Mouse (Mus musculus) left cerebral cortex, adult 8-10 months (tissue): Measurements from ENCODE around the gene Slc1a5. TPM values are rescaled to one million over a fixed set of nuclear protein-coding genes. Genes with fewer than 3 reads are reported as not detected.

Source experiments
- DNase-seq, 2 experiments: peaks; one replicate each; pipeline ENCODE4 v3.0.0; 2022; ENCODE audit warnings: low spot score in 2 of 2
- total RNA-seq, 4 experiments: library from RNA; stranded (reverse); gene quantifications; 2 replicates each; pipeline ENCODE4 v1.2.4; 2022

Gene Slc1a5
- total RNA-seq, 4 experiments from 2014 or later, result 4.3 to 7.4 (median 7.0) TPM

- DNase-seq, result no peak
Observed at GRCm38 (mm10) chr7:16782555-16783125, 1.5 kb downstream of the Slc1a5 start.

DNA sequence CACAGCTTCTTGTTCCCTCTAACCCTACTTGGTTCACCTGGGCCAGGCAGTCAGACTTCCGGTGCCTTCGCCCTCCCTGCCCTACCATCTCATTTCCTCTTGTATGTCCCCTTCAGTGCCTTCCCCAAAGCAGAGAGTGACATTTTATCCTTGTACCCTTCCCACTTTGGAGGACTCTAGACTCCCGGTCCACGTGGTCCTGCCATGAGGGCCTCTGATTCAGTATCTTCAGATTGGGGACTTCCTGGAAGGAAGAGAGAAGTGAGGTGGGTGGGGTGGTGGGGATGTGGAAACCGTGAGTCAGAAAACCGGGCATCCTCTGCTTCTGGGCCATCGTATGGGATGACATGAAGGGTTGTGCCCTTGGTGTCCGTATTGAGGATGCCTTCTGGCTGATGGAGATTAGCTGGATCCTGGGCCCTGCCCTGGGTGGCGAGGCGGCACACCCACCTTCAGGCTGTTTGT is 2.1 kb downstream of the Slc1a5 start:
- no peak for DNase-seq

DNA sequence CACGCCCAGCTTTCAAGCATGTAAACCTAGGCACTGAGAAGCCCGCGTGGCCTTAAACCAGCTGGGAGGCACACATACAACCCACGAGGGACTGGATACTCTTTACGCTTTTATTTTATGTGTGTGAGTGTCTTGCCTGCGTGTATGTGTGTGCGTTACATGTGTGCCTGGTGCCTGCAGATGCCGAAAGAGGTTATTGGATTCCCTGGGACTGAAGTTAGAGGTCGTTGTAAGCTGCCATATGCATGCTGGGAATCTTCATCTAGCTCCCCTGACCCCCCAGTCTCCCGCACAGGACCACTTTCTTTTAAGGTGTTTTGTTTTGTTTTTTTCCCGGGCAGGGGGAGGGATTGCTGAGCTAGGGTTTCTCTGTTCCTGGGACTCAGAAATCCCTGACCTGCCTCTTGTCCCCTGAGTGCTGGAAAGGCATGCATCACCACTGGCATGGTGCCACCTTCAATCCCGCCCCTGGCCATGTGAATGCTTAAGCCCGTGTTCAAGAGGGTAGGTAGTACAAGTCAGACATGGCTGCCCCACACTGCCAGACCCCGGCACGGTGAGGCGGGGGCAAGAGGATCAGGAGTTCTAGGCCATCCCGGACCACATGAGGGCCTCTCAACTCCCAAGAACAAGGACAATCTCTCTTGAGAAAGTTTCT is 2.7 kb downstream of the Slc1a5 start:
- DNase-seq, result no peak

- DNase-seq, result no peak
Observed at GRCm38 (mm10) chr7:16784498-16784976, 3.4 kb downstream of the Slc1a5 start.

- DNase-seq, result no peak
Observed at GRCm38 (mm10) chr7:16785541-16786083, 4.5 kb downstream of the Slc1a5 start.

GRCm38 (mm10) chr7:16792316-16792715 is 11.2 kb downstream of the Slc1a5 start:
- no peak for DNase-seq

- DNase-seq, result no peak
Observed at GRCm38 (mm10) chr7:16793010-16793725, 12.0 kb downstream of the Slc1a5 start.

DNA sequence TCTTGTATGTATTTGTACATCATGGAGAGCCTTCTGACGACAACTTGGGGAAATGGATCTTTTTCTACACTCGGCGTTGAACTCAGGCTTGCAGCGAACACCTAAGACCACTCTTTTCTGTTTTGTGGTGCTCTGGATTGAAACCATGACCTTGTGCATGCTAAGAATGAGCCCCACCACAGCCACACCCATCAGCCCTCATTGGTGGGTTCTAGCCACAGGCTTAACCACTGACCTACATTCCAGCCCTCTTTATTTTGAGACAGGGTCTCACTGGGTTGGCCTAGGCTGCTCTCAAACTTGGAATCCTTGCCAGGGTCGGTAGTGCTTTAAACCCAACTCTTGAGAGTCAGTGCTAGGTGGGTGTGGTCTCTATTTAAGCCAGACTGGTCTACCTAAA is 13.7 kb downstream of the Slc1a5 start:
- no peak for DNase-seq

GRCm38 (mm10) chr7:16804409-16805028 is 23.4 kb downstream of the Slc1a5 start:
- DNase-seq, result no peak

DNA sequence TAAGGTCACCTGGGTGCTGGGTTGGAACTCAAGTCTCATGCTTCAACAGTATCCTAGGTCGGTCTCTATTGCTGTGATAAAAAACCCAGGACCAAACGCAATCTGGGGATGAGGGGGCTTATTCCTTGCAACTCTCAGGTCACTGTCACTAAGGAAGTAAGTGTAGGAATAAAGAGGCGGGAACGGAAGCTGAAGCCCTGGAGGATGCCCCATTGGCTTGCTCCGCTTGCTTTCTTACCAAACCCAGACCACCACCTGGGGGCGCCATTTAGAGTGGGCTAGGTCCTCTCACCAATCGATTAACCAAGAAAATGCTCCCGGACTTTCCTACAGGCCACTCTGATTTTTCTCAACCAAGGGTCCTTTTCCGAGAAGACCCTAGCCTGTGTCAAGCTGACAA is 26.8 kb downstream of the Slc1a5 start:
- no peak for DNase-seq

GRCm38 (mm10) chr7:16808647-16809046 is 27.5 kb downstream of the Slc1a5 start:
- no peak for DNase-seq

GRCm38 (mm10) chr7:16809739-16810138 is 28.6 kb downstream of the Slc1a5 start:
- DNase-seq, result no peak

DNA sequence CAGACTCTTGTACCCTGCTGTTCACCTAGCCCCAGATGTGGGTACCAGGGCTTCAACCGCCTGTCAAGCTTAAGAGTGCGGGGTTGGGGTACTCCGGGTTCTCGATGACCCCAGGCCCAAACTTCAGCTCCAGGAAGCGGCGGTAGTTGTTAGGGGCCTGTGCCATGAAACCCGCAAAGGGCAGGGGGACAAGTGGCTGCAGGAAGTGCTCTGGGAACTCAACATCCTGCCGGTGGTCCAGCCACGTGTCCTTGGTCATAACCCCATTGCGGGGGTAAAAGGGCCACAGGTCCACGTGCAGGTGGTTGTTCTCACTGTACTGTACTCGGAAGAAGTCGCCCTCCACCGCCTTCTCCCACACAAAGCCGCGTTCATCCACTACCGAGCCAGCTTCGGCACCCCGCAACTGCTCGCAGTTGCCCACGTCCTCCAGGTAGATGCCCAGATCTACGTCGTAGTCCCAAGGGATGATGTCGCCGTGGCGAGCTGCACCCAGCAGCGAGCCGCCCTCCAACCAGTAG is 29.3 kb downstream of the Slc1a5 start:
- no peak for DNase-seq

DNA sequence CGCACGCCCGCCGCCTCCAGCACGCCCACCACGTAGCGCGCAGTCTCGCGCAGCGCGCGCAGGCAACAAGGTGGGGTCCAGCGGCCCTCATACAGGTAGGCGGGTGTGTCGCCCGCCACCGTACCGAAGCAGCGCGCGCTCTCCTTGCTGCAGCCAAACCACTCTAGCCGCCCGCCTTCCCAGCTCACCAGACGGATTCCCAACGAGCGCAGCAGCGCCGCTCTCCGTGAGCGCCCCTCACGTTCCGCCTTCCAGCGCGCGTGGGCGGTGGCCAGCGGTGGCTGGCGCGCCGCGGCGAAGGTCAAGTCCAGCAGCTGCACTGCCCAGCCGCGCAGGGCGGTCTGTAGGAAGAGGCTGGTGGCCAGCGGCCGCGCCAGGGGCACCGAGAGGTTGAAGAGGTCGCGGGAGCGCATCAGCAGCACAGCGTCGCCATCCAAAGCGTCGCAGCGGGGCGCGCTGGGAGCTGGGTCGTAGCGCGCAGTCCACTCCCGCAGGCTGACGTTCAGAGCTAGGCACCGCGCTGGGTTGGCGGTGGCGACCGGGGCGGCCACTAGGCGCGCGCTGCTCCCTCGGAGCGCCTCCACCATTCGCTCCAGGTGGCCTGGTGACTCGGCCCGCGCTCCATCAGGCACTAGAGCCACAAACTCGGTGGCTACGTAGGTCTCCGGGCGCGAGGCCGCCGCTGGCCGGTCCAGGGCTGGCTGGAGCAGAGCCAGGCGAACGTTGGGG is 29.9 kb downstream of the Slc1a5 start:
- peak in 1 of 2 experiments; percentile 60 for DNase-seq

DNA sequence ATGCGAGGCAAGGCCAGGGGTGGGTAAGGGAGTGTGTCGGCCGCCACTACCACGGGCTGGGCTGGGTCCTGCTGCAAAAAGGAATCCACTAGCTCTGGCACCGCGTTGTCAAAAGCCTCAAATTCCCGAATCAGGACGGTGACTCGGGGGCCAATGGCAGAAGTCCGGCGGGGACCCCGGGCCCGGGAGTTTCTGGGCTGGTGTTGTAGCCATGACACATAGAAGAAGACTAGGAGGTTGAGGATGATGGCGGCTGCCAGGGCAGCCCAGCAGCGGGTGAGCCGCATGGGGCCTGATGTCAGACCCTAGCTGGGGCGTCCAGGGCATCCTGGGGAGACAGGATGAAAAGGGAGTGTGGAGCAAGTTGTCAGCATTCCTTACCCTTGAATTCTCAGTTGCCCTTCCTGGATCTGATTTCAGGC is 30.5 kb downstream of the Slc1a5 start:
- no peak for DNase-seq

- DNase-seq, result no peak
Observed at GRCm38 (mm10) chr7:16812505-16812904, 31.4 kb downstream of the Slc1a5 start.

DNA sequence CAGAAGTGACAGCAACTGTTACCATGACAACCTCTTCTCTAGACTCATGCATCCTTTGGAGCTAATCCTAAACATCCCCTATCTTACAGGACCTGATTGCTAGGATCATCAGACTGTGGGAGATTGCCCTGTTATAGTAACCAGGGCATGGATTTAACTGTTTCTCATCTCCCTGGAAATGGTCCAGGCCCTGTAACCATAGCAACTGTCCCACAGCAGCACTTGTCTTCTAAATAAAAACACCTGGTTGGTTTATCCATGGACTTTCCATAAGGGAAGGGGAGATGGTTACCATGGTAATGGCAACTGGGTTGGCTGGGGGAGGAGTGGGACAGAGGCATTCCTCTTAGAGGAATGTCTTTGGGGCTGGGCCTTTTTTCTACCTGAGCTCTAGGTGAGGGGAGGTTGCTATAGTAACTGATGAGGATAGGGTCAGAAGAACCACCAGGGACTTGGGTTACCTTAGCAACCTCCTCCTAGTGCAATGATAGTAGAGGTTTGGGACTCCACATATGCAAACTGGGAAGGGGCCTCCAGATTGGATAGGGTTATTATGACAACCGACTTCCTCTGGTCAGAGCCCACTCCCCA is 34.3 kb downstream of the Slc1a5 start, which contains the start of gene Strn4:
Strn4 (plus strand) TSS at position 539 of the 591 bp plus-strand sequence.
- DNase-seq, result peak in 1 of 2 experiments; percentile 71

GRCm38 (mm10) chr7:16816078-16816474 is 34.9 kb downstream of the Slc1a5 start:
- peak in 1 of 2 experiments; percentile 74 for DNase-seq

- DNase-seq, result peak in 1 of 2 experiments; percentile 33
Observed at GRCm38 (mm10) chr7:16816475-16817122, 35.5 kb downstream of the Slc1a5 start, which contains the start of gene Fkrp. TSS of gene Fkrp (minus strand) at chr7:16816732.
